Mouse (Mus musculus): ENCODE measurements around the gene Tmem274. TPM values are rescaled to one million over a fixed set of nuclear protein-coding genes. Genes with fewer than 3 reads are reported as not detected.

Tmem274 gene
- polyA plus RNA-seq, 1 experiment from 2014 or later, result not detected

DNA sequence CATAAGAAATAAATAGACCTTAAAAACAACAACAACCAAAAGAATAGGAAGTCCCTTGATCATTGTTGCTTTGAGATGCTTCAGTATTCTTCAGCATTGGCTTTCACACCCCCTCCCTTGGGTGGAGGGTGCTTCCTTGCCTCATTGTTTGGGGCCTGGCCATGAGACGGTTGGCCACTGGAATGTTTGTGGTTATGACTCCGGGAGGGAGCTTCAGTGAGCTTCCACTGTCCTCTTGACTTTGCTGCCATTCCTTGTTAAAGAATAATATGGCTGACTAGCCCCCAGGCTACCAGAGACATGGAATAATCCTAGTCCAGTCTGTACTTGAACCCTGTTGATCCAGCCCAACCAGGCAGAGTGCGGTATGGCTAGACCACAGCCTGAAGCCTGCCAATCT is 29.7 kb downstream of the Tmem274 start:
- no peak overlapping the region for H3K9ac ChIP-seq (replicated peaks)
- no peak overlapping the region for H3K4me3 ChIP-seq (replicated peaks)
- peaks cover 6% of the 10 kb centered on the region for H3K36me3 ChIP-seq
- ATAC-seq (ENCODE audit: low FRiP score), result no peak
- WGBS, result 80% methylated on average over 3 of the region's 3 CpGs
- no peaks in the 10 kb centered on the region for H3K27me3 ChIP-seq (replicated peaks)
- H3K4me2 ChIP-seq, result no peak overlapping the region
- peaks cover 11% of the 10 kb centered on the region for H3K4me1 ChIP-seq
- H3K9me3 ChIP-seq (replicated peaks), result no peaks in the 10 kb centered on the region
- H3K27ac ChIP-seq (replicated peaks), result no peak overlapping the region

DNA sequence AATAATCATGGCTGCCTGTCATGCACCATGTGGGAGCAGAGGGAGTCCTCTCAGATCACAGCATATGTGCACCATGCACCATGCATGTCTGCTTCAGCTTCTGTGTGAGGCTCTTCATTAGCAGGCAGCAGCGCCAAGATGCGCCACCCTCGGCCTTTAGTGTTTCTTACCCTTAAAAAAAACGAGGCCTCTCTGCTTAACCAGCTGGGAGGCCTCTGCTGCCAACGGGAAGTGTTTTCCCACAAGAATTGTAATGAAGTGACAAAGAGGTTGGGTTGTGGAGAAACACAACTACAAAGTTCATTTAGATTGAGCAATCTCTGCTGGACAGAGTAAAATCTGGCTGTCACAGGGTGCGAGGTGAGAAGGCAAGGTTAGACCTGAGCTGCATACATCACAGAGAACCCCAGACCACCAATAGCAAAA is 34.1 kb downstream of the Tmem274 start:
- Histone ChIP-seq H3K27ac (replicated peaks) (0 out of 2 replicates have a peak overlapping the region, but pooled peaks have one; percentile 18), H3K9me3 (replicated peaks) (no peaks in the 10 kb centered on the region), H3K27me3 (replicated peaks) (no peaks in the 10 kb centered on the region), H3K4me3 (replicated peaks) (no peak overlapping the region), H3K4me2 (no peak overlapping the region), H3K9ac (replicated peaks) (no peak overlapping the region), H3K36me3 (no peaks in the 10 kb centered on the region), H3K4me1 (peaks cover 3% of the 10 kb centered on the region; the same call in 1 of the 2 replicates)
- 31% methylated on average over 6 of the region's 6 CpGs for WGBS
- ATAC-seq (ENCODE audit: low FRiP score), result no peak

GRCm38 (mm10) chr4:149512072-149512471 is 34.9 kb downstream of the Tmem274 start:
- Histone ChIP-seq H3K36me3 (no peaks in the 10 kb centered on the region), H3K4me3 (replicated peaks) (no peak overlapping the region), H3K9me3 (replicated peaks) (no peaks in the 10 kb centered on the region), H3K27ac (replicated peaks) (no peak overlapping the region), H3K9ac (replicated peaks) (no peak overlapping the region), H3K4me1 (peaks cover 3% of the 10 kb centered on the region; the same call in 1 of the 2 replicates), H3K27me3 (replicated peaks) (no peaks in the 10 kb centered on the region), H3K4me2 (no peak overlapping the region)
- no peak for ATAC-seq (ENCODE audit: low FRiP score)
- WGBS, result 76% methylated on average over 7 of the region's 7 CpGs

DNA sequence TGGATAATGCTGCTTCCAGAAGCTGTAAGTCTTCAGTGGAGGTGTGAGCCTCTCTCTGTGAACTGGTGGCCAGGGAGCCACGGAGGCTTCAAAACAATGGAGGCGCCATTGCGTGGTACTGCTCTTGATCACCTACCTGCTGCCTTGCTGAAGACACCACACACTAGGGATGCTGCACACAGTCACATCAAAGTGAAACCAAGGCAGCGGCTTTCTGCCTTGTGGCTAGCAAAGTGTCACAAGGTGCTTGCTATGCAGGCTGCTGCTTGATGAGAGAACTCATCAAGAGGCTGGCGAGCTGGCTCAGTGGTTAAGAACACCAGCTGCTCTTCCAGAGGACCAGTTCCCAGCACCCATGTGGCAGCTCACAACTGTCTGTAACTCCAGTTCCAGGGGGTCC is 38.5 kb downstream of the Tmem274 start:
- Histone ChIP-seq H3K27ac (replicated peaks) (no peak overlapping the region), H3K4me1 (peaks cover 30% of the 10 kb centered on the region), H3K4me3 (replicated peaks) (no peak overlapping the region), H3K4me2 (no peak overlapping the region), H3K9ac (replicated peaks) (no peak overlapping the region), H3K36me3 (no peaks in the 10 kb centered on the region), H3K27me3 (replicated peaks) (no peaks in the 10 kb centered on the region), H3K9me3 (replicated peaks) (no peaks in the 10 kb centered on the region)
- ATAC-seq (ENCODE audit: low FRiP score), result no peak
- WGBS, result 89% methylated on average over 5 of the region's 5 CpGs

GRCm38 (mm10) chr4:149517868-149518340 is 40.7 kb downstream of the Tmem274 start, which contains the start of gene Ctnnbip1:
TSS of gene Ctnnbip1 (plus strand) at chr4:149518236.
- ATAC-seq (ENCODE audit: low FRiP score), result peak; percentile 99
- peak within 1 kb of the TSS; percentile 89 for H3K4me3 ChIP-seq (replicated peaks)
- no peaks in the 10 kb centered on the region for H3K36me3 ChIP-seq
- under 1% methylated on average over 26 of the region's 46 CpGs for WGBS
- H3K9ac ChIP-seq (replicated peaks), result peak within 1 kb of the TSS; percentile 86
- peak within 1 kb of the TSS; percentile 87 for H3K4me2 ChIP-seq
- peak within 1 kb of the TSS; percentile 66 for H3K27ac ChIP-seq (replicated peaks)
- no peaks in the 10 kb centered on the region for H3K27me3 ChIP-seq (replicated peaks)
- peaks cover 35% of the 10 kb centered on the region for H3K4me1 ChIP-seq
- no peaks in the 10 kb centered on the region for H3K9me3 ChIP-seq (replicated peaks)

DNA sequence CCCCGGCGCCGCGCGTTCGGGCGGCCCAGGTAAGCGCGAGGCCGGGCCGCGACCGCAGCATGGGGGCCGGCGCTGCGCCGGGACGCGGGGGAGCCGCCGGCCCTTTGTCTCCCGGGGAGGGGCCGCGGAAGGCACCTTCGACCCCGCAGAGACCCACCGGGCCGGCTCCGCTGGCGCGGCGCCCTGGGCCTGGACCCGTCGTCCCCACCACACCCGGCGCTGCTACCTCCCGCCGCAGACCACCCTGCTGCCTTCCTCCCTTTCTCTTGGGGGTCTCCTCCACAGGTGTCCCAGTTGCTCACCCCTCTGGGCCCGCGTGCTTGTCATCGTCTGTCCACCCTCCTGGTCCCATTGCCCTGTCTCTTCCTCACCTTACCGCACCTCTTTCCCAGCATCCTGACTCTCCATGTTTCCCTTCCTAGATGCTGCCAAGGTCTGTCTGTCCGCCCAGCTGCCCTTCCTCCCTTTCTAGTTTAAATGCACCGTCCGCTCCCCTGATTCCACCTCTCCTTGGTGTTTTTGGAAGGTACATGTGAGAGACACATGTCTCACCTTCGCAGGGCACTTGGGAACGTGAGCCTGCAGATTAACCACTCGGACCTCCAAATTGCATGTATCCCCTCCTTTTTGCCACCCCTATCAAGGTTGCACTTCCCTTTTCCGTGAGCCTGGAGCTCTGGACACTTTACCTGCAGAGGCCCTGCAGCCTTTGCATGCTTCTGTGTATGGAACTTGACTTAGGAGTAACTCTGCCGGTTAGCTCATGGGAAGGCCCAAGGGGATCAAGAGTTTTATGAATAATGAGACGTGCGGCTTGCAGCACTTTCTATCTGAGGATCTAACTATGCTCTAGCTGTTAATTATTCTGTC is 41.4 kb downstream of the Tmem274 start:
- no peaks in the 10 kb centered on the region for H3K27me3 ChIP-seq (replicated peaks)
- WGBS, result 4% methylated on average over 37 of the region's 52 CpGs
- peak overlapping the region; percentile 87 for H3K4me2 ChIP-seq
- H3K4me3 ChIP-seq (replicated peaks), result peak overlapping the region; percentile 89
- no peaks in the 10 kb centered on the region for H3K9me3 ChIP-seq (replicated peaks)
- H3K9ac ChIP-seq (replicated peaks), result peak overlapping the region; percentile 86
- peaks cover 35% of the 10 kb centered on the region for H3K4me1 ChIP-seq
- ATAC-seq (ENCODE audit: low FRiP score), result peak; percentile 48
- peak overlapping the region; percentile 66 for H3K27ac ChIP-seq (replicated peaks)
- no peaks in the 10 kb centered on the region for H3K36me3 ChIP-seq

DNA sequence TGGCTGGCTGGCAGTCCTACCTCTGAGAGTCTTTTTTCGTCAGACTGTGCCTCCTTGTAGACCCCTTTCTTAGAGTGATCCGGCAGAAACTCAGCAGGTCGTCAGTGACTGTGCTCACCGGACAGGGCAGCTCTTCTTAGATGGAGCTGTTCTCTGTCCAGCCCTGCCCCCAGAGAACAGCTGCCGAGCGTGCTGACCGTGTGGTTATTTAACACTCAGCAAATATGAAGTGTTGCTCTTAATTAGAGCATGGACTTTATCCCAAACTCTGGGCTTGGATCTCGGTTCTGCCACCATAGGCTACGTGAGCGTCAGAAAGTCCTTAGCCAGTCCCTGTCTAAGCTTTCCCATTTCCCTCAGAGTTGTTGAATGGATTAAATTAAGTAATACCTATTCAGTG is 44.1 kb downstream of the Tmem274 start:
- H3K9ac ChIP-seq (replicated peaks), result no peak overlapping the region
- peaks cover 48% of the 10 kb centered on the region for H3K4me1 ChIP-seq
- no peaks in the 10 kb centered on the region for H3K27me3 ChIP-seq (replicated peaks)
- WGBS, result 78% methylated on average over 10 of the region's 10 CpGs
- H3K4me2 ChIP-seq, result no peak overlapping the region
- no peak overlapping the region for H3K27ac ChIP-seq (replicated peaks)
- no peak for ATAC-seq (ENCODE audit: low FRiP score)
- H3K36me3 ChIP-seq, result no peaks in the 10 kb centered on the region
- no peaks in the 10 kb centered on the region for H3K9me3 ChIP-seq (replicated peaks)
- H3K4me3 ChIP-seq (replicated peaks), result no peak overlapping the region

DNA sequence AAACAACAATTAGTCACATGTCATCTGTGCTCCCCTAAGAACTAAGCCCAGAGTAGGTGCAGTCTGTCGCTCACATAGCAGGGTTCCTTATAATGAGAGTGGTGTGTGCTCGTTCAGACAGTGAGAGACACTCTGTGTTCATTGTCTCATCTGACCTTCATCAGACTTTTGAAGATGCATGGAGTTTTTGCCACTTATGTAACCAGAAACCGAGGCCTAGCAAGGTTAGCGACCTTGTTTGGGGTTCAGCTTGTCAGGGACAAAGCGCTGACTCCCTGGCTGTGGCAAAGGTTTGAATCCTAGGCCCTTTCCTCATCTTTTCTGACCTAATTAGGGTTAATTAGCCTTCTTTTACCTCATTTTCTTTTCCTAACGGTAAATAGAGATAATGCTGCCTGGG is 46.8 kb downstream of the Tmem274 start:
- Histone ChIP-seq H3K9ac (replicated peaks) (no peak overlapping the region), H3K27me3 (replicated peaks) (no peaks in the 10 kb centered on the region), H3K36me3 (no peaks in the 10 kb centered on the region), H3K4me3 (replicated peaks) (no peak overlapping the region), H3K9me3 (replicated peaks) (no peaks in the 10 kb centered on the region), H3K4me1 (peaks cover 47% of the 10 kb centered on the region), H3K4me2 (no peak overlapping the region), H3K27ac (replicated peaks) (no peak overlapping the region)
- no peak for ATAC-seq (ENCODE audit: low FRiP score)
- WGBS, result 76% methylated on average over 6 of the region's 6 CpGs

DNA sequence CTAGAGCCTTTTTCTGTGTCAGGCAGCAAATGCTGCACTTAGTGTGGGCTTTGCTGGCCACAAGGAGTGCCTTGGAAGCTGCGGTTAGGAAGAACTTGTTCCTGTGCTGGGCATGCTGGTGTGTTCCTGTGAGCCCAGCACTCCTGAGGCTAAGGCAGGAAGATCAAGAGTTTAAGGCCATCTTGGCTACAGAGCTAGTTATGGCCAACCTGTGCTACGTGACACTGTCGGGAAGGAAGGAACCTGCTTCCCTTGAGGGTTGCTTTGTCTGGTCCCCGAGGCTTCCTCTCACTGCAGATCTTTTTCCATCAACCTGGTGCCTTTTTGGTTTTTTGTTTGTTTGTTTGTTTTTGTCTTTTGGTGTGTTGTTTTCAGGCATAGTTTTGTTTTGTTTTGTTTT is 48.0 kb downstream of the Tmem274 start:
- WGBS, result 88% methylated on average over 4 of the region's 4 CpGs
- Histone ChIP-seq H3K27me3 (replicated peaks) (no peaks in the 10 kb centered on the region), H3K4me1 (peaks cover 35% of the 10 kb centered on the region), H3K27ac (replicated peaks) (no peak overlapping the region), H3K4me3 (replicated peaks) (no peak overlapping the region), H3K36me3 (no peaks in the 10 kb centered on the region), H3K9ac (replicated peaks) (no peak overlapping the region), H3K9me3 (replicated peaks) (no peaks in the 10 kb centered on the region), H3K4me2 (no peak overlapping the region)
- no peak for ATAC-seq (ENCODE audit: low FRiP score)

DNA sequence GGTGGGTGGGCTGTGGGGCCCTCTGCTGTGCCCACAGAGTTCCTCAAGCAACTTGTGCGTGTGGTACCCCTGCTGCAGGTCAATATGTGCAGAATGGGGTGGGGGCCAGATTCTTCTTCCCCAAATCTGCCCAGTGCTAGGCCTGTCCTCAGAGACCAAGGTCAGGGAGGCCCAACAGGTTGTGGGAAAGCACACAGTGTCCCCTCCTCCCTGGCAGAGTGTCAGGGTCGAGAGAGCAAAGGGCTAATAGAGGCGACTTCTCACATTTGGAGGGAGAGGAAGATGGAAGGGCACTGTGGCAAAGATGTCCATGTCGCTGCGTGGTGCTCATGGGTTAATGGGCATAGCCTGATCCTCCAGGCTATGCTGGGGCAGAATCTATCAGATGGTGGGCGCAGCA is 48.6 kb downstream of the Tmem274 start:
- H3K36me3 ChIP-seq, result no peaks in the 10 kb centered on the region
- no peaks in the 10 kb centered on the region for H3K27me3 ChIP-seq (replicated peaks)
- H3K4me1 ChIP-seq, result peaks cover 29% of the 10 kb centered on the region
- ATAC-seq (ENCODE audit: low FRiP score), result no peak
- no peak overlapping the region for H3K4me3 ChIP-seq (replicated peaks)
- WGBS, result 86% methylated on average over 6 of the region's 6 CpGs
- H3K9me3 ChIP-seq (replicated peaks), result no peaks in the 10 kb centered on the region
- H3K27ac ChIP-seq (replicated peaks), result 0 out of 2 replicates have a peak overlapping the region, but pooled peaks have one; percentile 28
- no peak overlapping the region for H3K4me2 ChIP-seq
- H3K9ac ChIP-seq (replicated peaks), result no peak overlapping the region

- Histone ChIP-seq H3K4me1 (peaks cover 24% of the 10 kb centered on the region), H3K36me3 (no peaks in the 10 kb centered on the region), H3K27me3 (replicated peaks) (no peaks in the 10 kb centered on the region), H3K27ac (replicated peaks) (peak overlapping the region; percentile 28; the same call in 1 of the 2 replicates), H3K9ac (replicated peaks) (no peak overlapping the region), H3K4me2 (no peak overlapping the region), H3K4me3 (replicated peaks) (no peak overlapping the region), H3K9me3 (replicated peaks) (no peaks in the 10 kb centered on the region)
- 30% methylated on average over 7 of the region's 7 CpGs for WGBS
- no peak for ATAC-seq (ENCODE audit: low FRiP score)
Measured at GRCm38 (mm10) chr4:149526330-149526729, 49.2 kb downstream of the Tmem274 start.
